Mouse (Mus musculus): Measurements from ENCODE around the gene Tmco1.

DNA sequence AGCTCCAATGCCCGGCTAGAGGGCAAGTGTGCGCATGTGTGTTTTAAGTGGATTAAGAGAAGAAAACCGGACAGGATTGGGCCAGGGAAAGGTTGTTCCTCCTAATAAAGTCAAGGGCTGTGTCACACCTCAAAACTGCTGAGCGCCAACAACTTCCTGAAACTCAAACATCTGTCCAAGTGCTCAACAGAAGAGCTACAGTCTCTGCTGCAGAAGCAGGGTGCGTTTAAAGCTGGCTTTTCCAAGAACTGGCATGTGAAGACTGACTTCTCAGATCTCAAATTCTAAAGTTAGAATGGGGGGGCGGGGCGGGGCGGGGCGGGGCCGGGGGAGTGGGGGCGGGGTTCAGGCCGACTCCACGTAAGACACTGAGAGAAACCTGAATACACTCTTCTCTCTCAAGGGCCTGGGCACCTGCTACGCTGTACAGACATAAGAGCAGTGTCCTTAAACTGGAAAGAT lies 38.8 kb upstream of the Tmco1 start:
- 0 out of 2 replicates have a peak, but pooled peaks have one; percentile 17 for TF ChIP-seq POLR2A (IDR thresholded peaks at IDR 0.05; ENCODE audit: insufficient read depth, low read depth, low read length)
- TF ChIP-seq CTCF (IDR thresholded peaks at IDR 0.05) = no peak
